Mouse (Mus musculus) lung, embryonic 16.5 days (tissue): Measurements from ENCODE around the gene Zfp706. TPM values are rescaled to one million over a fixed set of nuclear protein-coding genes. Genes with fewer than 3 reads are reported as not detected.
A peak's percentile ranks its signal among the peaks of the same experiment; 100 is the strongest.

ENCODE experiments used
- ATAC-seq: fragments of 200-750 bp; cut with Nextera tagmentation; 2 replicates; pipeline ENCODE4 v1.8.0; 2017; ENCODE audit warnings: low read depth, mild to moderate bottlenecking, moderate library complexity
- H3K27ac ChIP-seq: fragments of 300-500 bp; sonication (generic); 2 replicates; pipeline ENCODE4 v1.5.1; 2014; ENCODE audit warnings: mild to moderate bottlenecking, control low read depth, low read length
- H3K27me3 ChIP-seq: fragments of 300-500 bp; sonication (generic); 2 replicates; pipeline ENCODE4 v1.6.1; 2014; ENCODE audit warnings: low read depth, low read length, mixed read lengths; ENCODE audit not compliant: control insufficient read depth, insufficient read depth
- H3K36me3 ChIP-seq: fragments of 300-500 bp; sonication (generic); 2 replicates; pipeline ENCODE4 v1.6.1; 2014; ENCODE audit warnings: low read length; ENCODE audit not compliant: control insufficient read depth, insufficient read depth
- H3K4me1 ChIP-seq: fragments of 300-500 bp; sonication (generic); replicated peaks from 2 replicates; pipeline ENCODE4 v1.6.1; 2014; ENCODE audit warnings: low read length, mixed read lengths; ENCODE audit not compliant: control insufficient read depth, insufficient read depth
- H3K4me2 ChIP-seq: fragments of 300-500 bp; sonication (generic); 2 replicates; pipeline ENCODE4 v1.6.1; 2014; ENCODE audit warnings: low read depth, low read length, control low read depth
- H3K4me3 ChIP-seq: fragments of 300-500 bp; sonication (generic); 2 replicates; pipeline ENCODE4 v1.5.1; 2014; ENCODE audit warnings: mild to moderate bottlenecking, low read length, control low read depth
- H3K9ac ChIP-seq: fragments of 300-500 bp; sonication (generic); 2 replicates; pipeline ENCODE4 v1.6.1; 2014; ENCODE audit warnings: low read length, control low read depth
- H3K9me3 ChIP-seq: fragments of 300-500 bp; sonication (generic); 2 replicates; pipeline ENCODE4 v1.6.1; 2016; ENCODE audit warnings: low read length; ENCODE audit not compliant: control insufficient read depth
- WGBS: fragments of 180-500 bp; shearing (Covaris S2); extraction: QIAGEN DNeasy Blood & Tissue Kit; methylation state at CpG from one replicate; pipeline ENCODE4 v1.1.7; 2014; 5-methylcytosine and 5-hydroxymethylcytosine counted together
- polyA plus RNA-seq: library from polyadenylated mRNA; unstranded; fragments of >200 nt; fragmentation: Nextera tagmentation; extraction: Ambion mirVana; gene quantifications from 2 replicates; pipeline ENCODE4 v1.2.1, GENCODE M21; 2015

Zfp706 gene
- polyA plus RNA-seq, 1 experiment from 2014 or later, result 452 TPM

GRCm38 (mm10) chr15:37020581-37021245 is 13.1 kb upstream of the Zfp706 start:
- Histone ChIP-seq H3K9me3 (no peaks in the 10 kb centered on the region), H3K27ac (no peak overlapping the region)
- ATAC-seq, result no peak

GRCm38 (mm10) chr15:37019434-37019833 is 11.9 kb upstream of the Zfp706 start:
- H3K27me3 ChIP-seq, result no peaks in the 10 kb centered on the region
- no peak overlapping the region for H3K27ac ChIP-seq
- no peak overlapping the region for H3K4me2 ChIP-seq
- no peaks in the 10 kb centered on the region for H3K36me3 ChIP-seq
- H3K9me3 ChIP-seq, result no peaks in the 10 kb centered on the region
- H3K9ac ChIP-seq, result no peak overlapping the region
- no peak overlapping the region for H3K4me3 ChIP-seq
- no peak for ATAC-seq
- 72% methylated on average over 3 of the region's 3 CpGs for WGBS
- H3K4me1 ChIP-seq, result no peaks in the 10 kb centered on the region

More at GRCm38 (mm10) chr15:37020581-37021245, 13.1 kb upstream of the Zfp706 start:
- Histone ChIP-seq H3K27me3 (no peaks in the 10 kb centered on the region), H3K9ac (no peak overlapping the region), H3K4me1 (no peaks in the 10 kb centered on the region), H3K36me3 (no peaks in the 10 kb centered on the region), H3K4me3 (no peak overlapping the region), H3K4me2 (no peak overlapping the region)

GRCm38 (mm10) chr15:37011897-37012296 is 4.3 kb upstream of the Zfp706 start:
- Histone ChIP-seq H3K9ac (no peak overlapping the region), H3K4me3 (no peak overlapping the region), H3K9me3 (no peaks in the 10 kb centered on the region), H3K36me3 (no peaks in the 10 kb centered on the region), H3K27me3 (no peaks in the 10 kb centered on the region), H3K27ac (no peak overlapping the region), H3K4me2 (no peak overlapping the region), H3K4me1 (peaks cover 4% of the 10 kb centered on the region)
- no peak for ATAC-seq
- WGBS, result 87% methylated on average over 7 of the region's 7 CpGs

GRCm38 (mm10) chr15:37011316-37011715 is 3.7 kb upstream of the Zfp706 start:
- Histone ChIP-seq H3K4me1 (peaks cover 4% of the 10 kb centered on the region), H3K27ac (no peak overlapping the region), H3K4me3 (no peak overlapping the region), H3K4me2 (no peak overlapping the region), H3K9me3 (no peaks in the 10 kb centered on the region), H3K9ac (no peak overlapping the region), H3K27me3 (no peaks in the 10 kb centered on the region), H3K36me3 (no peaks in the 10 kb centered on the region)
- no peak for ATAC-seq
- WGBS, result 31% methylated on average over 3 of the region's 3 CpGs

GRCm38 (mm10) chr15:37008546-37008945 is 973 bp upstream of the Zfp706 start:
- Histone ChIP-seq H3K27me3 (no peaks in the 10 kb centered on the region), H3K9ac (no peak overlapping the region), H3K4me3 (no peak overlapping the region), H3K4me2 (no peak overlapping the region), H3K27ac (no peak overlapping the region), H3K4me1 (peaks cover 13% of the 10 kb centered on the region), H3K9me3 (no peaks in the 10 kb centered on the region), H3K36me3 (no peaks in the 10 kb centered on the region)
- no peak for ATAC-seq

- 30% methylated on average over 8 of the region's 8 CpGs for WGBS
- peaks cover 4% of the 10 kb centered on the region for H3K36me3 ChIP-seq
These were observed 416 bp upstream of the Zfp706 start for GRCm38 (mm10) chr15:37007959-37008419.

GRCm38 (mm10) chr15:37006475-37007164 is 953 bp downstream of the Zfp706 start:
- Histone ChIP-seq H3K27ac (peak overlapping the region; percentile 98), H3K4me2 (peak overlapping the region; percentile 72), H3K27me3 (no peaks in the 10 kb centered on the region), H3K36me3 (peaks cover 11% of the 10 kb centered on the region), H3K9me3 (no peaks in the 10 kb centered on the region), H3K4me1 (peaks cover 13% of the 10 kb centered on the region), H3K4me3 (peak overlapping the region; percentile 98), H3K9ac (peak overlapping the region; percentile 100)
- ATAC-seq, result peak; percentile 62
- under 1% methylated on average over 40 of the region's 48 CpGs for WGBS

More at GRCm38 (mm10) chr15:37007959-37008419, 416 bp upstream of the Zfp706 start:
- ATAC-seq, result no peak
- H3K9me3 ChIP-seq, result no peaks in the 10 kb centered on the region
- H3K27ac ChIP-seq, result peak overlapping the region; percentile 95
- H3K4me2 ChIP-seq, result peak overlapping the region; percentile 74
- H3K4me1 ChIP-seq, result peaks cover 13% of the 10 kb centered on the region
- H3K4me3 ChIP-seq, result peak overlapping the region; percentile 98
- no peaks in the 10 kb centered on the region for H3K27me3 ChIP-seq
- peak overlapping the region; percentile 98 for H3K9ac ChIP-seq

- Histone ChIP-seq H3K9ac (peak overlapping the region; percentile 100), H3K4me2 (peak overlapping the region; percentile 72), H3K9me3 (no peaks in the 10 kb centered on the region), H3K4me1 (peaks cover 13% of the 10 kb centered on the region), H3K27ac (peak overlapping the region; percentile 98), H3K36me3 (peaks cover 11% of the 10 kb centered on the region), H3K4me3 (peak overlapping the region; percentile 98), H3K27me3 (no peaks in the 10 kb centered on the region)
- no peak for ATAC-seq
- 28% methylated on average over 7 of the region's 7 CpGs for WGBS
These were observed 1.6 kb downstream of the Zfp706 start for GRCm38 (mm10) chr15:37005793-37006474.

GRCm38 (mm10) chr15:37004858-37005257 is 2.7 kb downstream of the Zfp706 start:
- Histone ChIP-seq H3K4me3 (no peak overlapping the region), H3K27me3 (no peaks in the 10 kb centered on the region), H3K4me1 (peaks cover 13% of the 10 kb centered on the region), H3K4me2 (no peak overlapping the region), H3K9me3 (no peaks in the 10 kb centered on the region), H3K27ac (no peak overlapping the region), H3K9ac (no peak overlapping the region), H3K36me3 (peaks cover 18% of the 10 kb centered on the region)
- 88% methylated on average over 5 of the region's 5 CpGs for WGBS
- no peak for ATAC-seq
